Comparison of ENCODE assay signal across 9 mouse cellular contexts in genomic region chr11:43914552-43915447, GRCm38 (mm10). TPM values are rescaled to one million over a fixed set of nuclear protein-coding genes. Genes with fewer than 3 reads are reported as not detected.
DNase-seq lines count a peak whose midpoint lies in the region; ATAC-seq and TF ChIP-seq lines count a peak whose summit lies in the region.
"Had no signal": no experiment of that assay in that cellular context is flagged by ENCODE, and none has a peak within 500 bp of the region (broad histone marks: within the 10 kb centered on the region; RNA-seq: fewer than 3 reads in every experiment).

No protein-coding gene starts in this region.

- peaks cover 10% of the 10 kb centered on the region for H3K4me1 ChIP-seq in heart, embryonic 12.5 days (replicated peaks)
- H3K4me1 ChIP-seq in embryonic facial prominence, embryonic 15.5 days: no peaks in the 10 kb centered on the region
- H3K4me1 ChIP-seq in kidney, postnatal 0 days (replicated peaks; ENCODE audit: insufficient read depth, low read length): no peaks in the 10 kb centered on the region
- H3K4me1 ChIP-seq in neural tube, embryonic 15.5 days: no peaks in the 10 kb centered on the region
- no peaks in the 10 kb centered on the region for H3K4me1 ChIP-seq in forebrain, embryonic 11.5 days (replicated peaks; ENCODE audit: control insufficient read depth, insufficient read depth, low read length)

- H3K9ac ChIP-seq in heart, embryonic 12.5 days: no peak overlapping the region
- no peak overlapping the region for H3K9ac ChIP-seq in embryonic facial prominence, embryonic 15.5 days
- H3K9ac ChIP-seq in kidney, postnatal 0 days (ENCODE audit: low read depth, low read length): no peak overlapping the region
- H3K9ac ChIP-seq in neural tube, embryonic 15.5 days (replicated peaks): no peak overlapping the region
- no peak overlapping the region for H3K9ac ChIP-seq in forebrain, embryonic 11.5 days (ENCODE audit: low read length)

- H3K27me3 ChIP-seq in heart, embryonic 12.5 days (replicated peaks): no peaks in the 10 kb centered on the region
- H3K27me3 ChIP-seq in embryonic facial prominence, embryonic 15.5 days: no peaks in the 10 kb centered on the region
- H3K27me3 ChIP-seq in kidney, postnatal 0 days (ENCODE audit: insufficient read depth, low read length): no peaks in the 10 kb centered on the region
- no peaks in the 10 kb centered on the region for H3K27me3 ChIP-seq in neural tube, embryonic 15.5 days (replicated peaks)
- H3K27me3 ChIP-seq in forebrain, embryonic 11.5 days (ENCODE audit: control insufficient read depth, insufficient read depth, low read length): no peaks in the 10 kb centered on the region

- peak overlapping the region; percentile 37; the same call in 1 of the 2 replicates for H3K27ac ChIP-seq in heart, embryonic 12.5 days (ENCODE audit: poor library complexity, severe bottlenecking)
- no peak overlapping the region for H3K27ac ChIP-seq in embryonic facial prominence, embryonic 15.5 days (replicated peaks)
- H3K27ac ChIP-seq in kidney, postnatal 0 days: peak overlapping the region; percentile 51
- no peak overlapping the region for H3K27ac ChIP-seq in neural tube, embryonic 15.5 days (replicated peaks)
- H3K27ac ChIP-seq in forebrain, embryonic 11.5 days (ENCODE audit: low read depth, low read length): no peak overlapping the region

- no peaks in the 10 kb centered on the region for H3K36me3 ChIP-seq in heart, embryonic 12.5 days
- H3K36me3 ChIP-seq in embryonic facial prominence, embryonic 15.5 days: no peaks in the 10 kb centered on the region
- H3K36me3 ChIP-seq in kidney, postnatal 0 days (ENCODE audit: insufficient read depth, low read length): no peaks in the 10 kb centered on the region
- H3K36me3 ChIP-seq in neural tube, embryonic 15.5 days: no peaks in the 10 kb centered on the region
- no peaks in the 10 kb centered on the region for H3K36me3 ChIP-seq in forebrain, embryonic 11.5 days (ENCODE audit: control insufficient read depth, insufficient read depth, low read length)

- TF ChIP-seq CTCF in kidney, postnatal 0 days (IDR thresholded peaks at IDR 0.05; ENCODE audit: low read depth): peak; percentile 56

- H3K4me2 ChIP-seq in heart, embryonic 12.5 days: peak overlapping the region; percentile 26
- no peak overlapping the region for H3K4me2 ChIP-seq in embryonic facial prominence, embryonic 15.5 days (replicated peaks)
- peak overlapping the region; percentile 23; the same call in 1 of the 2 replicates for H3K4me2 ChIP-seq in kidney, postnatal 0 days (ENCODE audit: low read length)
- no peak overlapping the region for H3K4me2 ChIP-seq in neural tube, embryonic 15.5 days
- H3K4me2 ChIP-seq in forebrain, embryonic 11.5 days (ENCODE audit: low read depth, low read length, severe bottlenecking): no peak overlapping the region

- H3K9me3 ChIP-seq in heart, embryonic 12.5 days (replicated peaks): no peaks in the 10 kb centered on the region
- no peaks in the 10 kb centered on the region for H3K9me3 ChIP-seq in embryonic facial prominence, embryonic 15.5 days (replicated peaks)
- no peaks in the 10 kb centered on the region for H3K9me3 ChIP-seq in kidney, postnatal 0 days (replicated peaks; ENCODE audit: low read length)
- no peaks in the 10 kb centered on the region for H3K9me3 ChIP-seq in neural tube, embryonic 15.5 days (replicated peaks)
- H3K9me3 ChIP-seq in forebrain, embryonic 11.5 days (ENCODE audit: control insufficient read depth, low read length): no peaks in the 10 kb centered on the region

- 28% methylated on average over 12 of the region's 12 CpGs for WGBS in heart, embryonic 12.5 days
- WGBS in embryonic facial prominence, embryonic 15.5 days: 42% methylated on average over 12 of the region's 12 CpGs
- 17% methylated on average over 12 of the region's 12 CpGs for WGBS in kidney, postnatal 0 days
- WGBS in neural tube, embryonic 15.5 days: 74% methylated on average over 12 of the region's 12 CpGs
- 76% methylated on average over 12 of the region's 12 CpGs for WGBS in forebrain, embryonic 11.5 days

- DNase-seq in heart, adult 8-10 months (ENCODE audit: low spot score): no peak
- peak; percentile 91 for DNase-seq in kidney, postnatal 0 days (ENCODE audit: low spot score)
- DNase-seq in lung, postnatal 36 days: peak; percentile 39
- DNase-seq in neural tube, embryonic 10.5 days (ENCODE audit: extremely low spot score, low spot score): no peak
- no peak for DNase-seq in forebrain, embryonic 11.5 days (ENCODE audit: low spot score)
- DNase-seq: B cell, adult 2 months had no signal

- H3K4me3 ChIP-seq in heart, embryonic 12.5 days: no peak overlapping the region
- no peak overlapping the region for H3K4me3 ChIP-seq in embryonic facial prominence, embryonic 15.5 days (replicated peaks)
- H3K4me3 ChIP-seq in kidney, postnatal 0 days (replicated peaks; ENCODE audit: low read depth, low read length): no peak overlapping the region
- no peak overlapping the region for H3K4me3 ChIP-seq in neural tube, embryonic 15.5 days (replicated peaks)
- H3K4me3 ChIP-seq in forebrain, embryonic 11.5 days (ENCODE audit: low read depth, low read length): no peak overlapping the region

- peak; percentile 51; the same call in 1 of the 2 replicates for ATAC-seq in heart, embryonic 12.5 days (ENCODE audit: insufficient number of reproducible peaks, low FRiP score)
- peak; percentile 53 for ATAC-seq in embryonic facial prominence, embryonic 15.5 days (ENCODE audit: insufficient number of reproducible peaks, low FRiP score, low TSS enrichment, low read depth)
- peak; percentile 77 for ATAC-seq in kidney, postnatal 0 days (replicated peaks; ENCODE audit: low FRiP score, low read depth)
- no peak for ATAC-seq in neural tube, embryonic 15.5 days (ENCODE audit: low FRiP score)
- ATAC-seq in forebrain, embryonic 11.5 days (replicated peaks; ENCODE audit: low FRiP score): no peak

RNA-seq across cellular contexts. Expression of gene Adra1b, which starts 13.8 kb away (rescaled TPM):
- 6.1 and 6.2 TPM in 2 replicates for polyA plus RNA-seq in heart, embryonic 12.5 days (2016; fragmentation: Nextera tagmentation; extraction: Ambion mirVana)
- total RNA-seq in heart, adult 8-10 months (2022): 10 to 100 TPM; 37.6 to 48.8 (median 44.3) TPM
- polyA plus RNA-seq in embryonic facial prominence, embryonic 15.5 days (2015; fragmentation: Nextera tagmentation; extraction: Ambion mirVana): 0.83 and 0.98 TPM in 2 replicates
- polyA plus RNA-seq in kidney, postnatal 0 days (2015; fragmentation: Nextera tagmentation; extraction: Ambion mirVana): 1.6 and 1.9 TPM in 2 replicates
- polyA plus RNA-seq in neural tube, embryonic 15.5 days (2015; fragmentation: Nextera tagmentation; extraction: Ambion mirVana): 12.2 and 16.4 TPM in 2 replicates
- polyA plus RNA-seq in forebrain, embryonic 11.5 days (2014; fragmentation: Nextera tagmentation; extraction: Ambion mirVana): 0.15 and 0.40 TPM in 2 replicates

Comparison
In these comparisons a context has a peak if more than half of its experiments do, and no peak if none do; other contexts are left out.
1. ATAC-seq: peak in heart, embryonic 12.5 days (single experiment), embryonic facial prominence, embryonic 15.5 days (single experiment) and kidney, postnatal 0 days (single experiment); none in neural tube, embryonic 15.5 days (single experiment) and forebrain, embryonic 11.5 days (single experiment).
2. H3K27ac ChIP-seq: peak in heart, embryonic 12.5 days (single experiment) and kidney, postnatal 0 days (single experiment); none in embryonic facial prominence, embryonic 15.5 days (single experiment), neural tube, embryonic 15.5 days (single experiment) and forebrain, embryonic 11.5 days (single experiment).
3. H3K4me2 ChIP-seq: peak in heart, embryonic 12.5 days (single experiment) and kidney, postnatal 0 days (single experiment); none in embryonic facial prominence, embryonic 15.5 days (single experiment), neural tube, embryonic 15.5 days (single experiment) and forebrain, embryonic 11.5 days (single experiment).
4. DNase-seq: peak in kidney, postnatal 0 days (single experiment) and lung, postnatal 36 days (single experiment); none in heart, adult 8-10 months (single experiment), neural tube, embryonic 10.5 days (single experiment) and forebrain, embryonic 11.5 days (single experiment).